Mouse (Mus musculus) ES-Bruce4 (cell line): ENCODE data around the gene Bahcc1.

Experiments used
- CTCF ChIP-seq: IDR thresholded peaks from one replicate; pipeline ENCODE4 v1.8.1; 2011; ENCODE audit warnings: low read depth, low read length
- POLR2A ChIP-seq: IDR thresholded peaks from one replicate; pipeline ENCODE4 v1.8.1; 2011; ENCODE audit warnings: low read length; ENCODE audit not compliant: insufficient read depth

- TF ChIP-seq POLR2A (no peak), CTCF (no peak)
Measured at GRCm38 (mm10) chr11:120313906-120314685, 81.3 kb downstream of the Bahcc1 start.
